Mouse (Mus musculus): ENCODE measurements around the gene Rpl10a.

The Rpl10a gene

GRCm38 (mm10) chr17:28331241-28332112 is 3.2 kb downstream of the Rpl10a start:
- peak; percentile 51 for DNase-seq (ENCODE audit: low read depth, low spot score)

- peak; percentile 38 for DNase-seq (ENCODE audit: low read depth, low spot score)
These were observed 4.0 kb downstream of the Rpl10a start for GRCm38 (mm10) chr17:28332113-28332914.

- DNase-seq (ENCODE audit: low read depth, low spot score), result no peak
These were observed 4.8 kb downstream of the Rpl10a start for GRCm38 (mm10) chr17:28332915-28333546.

GRCm38 (mm10) chr17:28335267-28335666 is 7.0 kb downstream of the Rpl10a start:
- no peak for DNase-seq (ENCODE audit: low read depth, low spot score)

GRCm38 (mm10) chr17:28337547-28337946 is 9.3 kb downstream of the Rpl10a start:
- DNase-seq (ENCODE audit: low read depth, low spot score), result no peak

- DNase-seq (ENCODE audit: low read depth, low spot score), result peak; percentile 50
These were observed 12.3 kb downstream of the Rpl10a start for GRCm38 (mm10) chr17:28340578-28340977.

- peak; percentile 71 for DNase-seq (ENCODE audit: low read depth, low spot score)
These were observed 12.8 kb downstream of the Rpl10a start for GRCm38 (mm10) chr17:28341091-28341490.

GRCm38 (mm10) chr17:28344050-28344607 is 15.9 kb downstream of the Rpl10a start:
- DNase-seq (ENCODE audit: low read depth, low spot score), result no peak

GRCm38 (mm10) chr17:28344670-28345069 is 16.4 kb downstream of the Rpl10a start:
- DNase-seq (ENCODE audit: low read depth, low spot score), result no peak

GRCm38 (mm10) chr17:28345271-28345721 is 17.0 kb downstream of the Rpl10a start:
- DNase-seq (ENCODE audit: low read depth, low spot score), result peak; percentile 66

- peak; percentile 48 for DNase-seq (ENCODE audit: low read depth, low spot score)
These were observed 17.6 kb downstream of the Rpl10a start for GRCm38 (mm10) chr17:28345882-28346281.

- no peak for DNase-seq (ENCODE audit: low read depth, low spot score)
These were observed 19.1 kb downstream of the Rpl10a start for GRCm38 (mm10) chr17:28347327-28347726.

- no peak for DNase-seq (ENCODE audit: low read depth, low spot score)
These were observed 19.9 kb downstream of the Rpl10a start for GRCm38 (mm10) chr17:28348211-28348610.

GRCm38 (mm10) chr17:28349264-28349880 is 21.1 kb downstream of the Rpl10a start:
- DNase-seq (ENCODE audit: low read depth, low spot score), result peak; percentile 50

- DNase-seq (ENCODE audit: low read depth, low spot score), result peak; percentile 43
These were observed 21.7 kb downstream of the Rpl10a start for GRCm38 (mm10) chr17:28349901-28350465.

GRCm38 (mm10) chr17:28350466-28351352 is 22.4 kb downstream of the Rpl10a start, which contains the start of gene Tead3:
TSS of gene Tead3 (minus strand) at chr17:28350817.
- peak; percentile 75 for DNase-seq (ENCODE audit: low read depth, low spot score)

- DNase-seq (ENCODE audit: low read depth, low spot score), result no peak
These were observed 23.2 kb downstream of the Rpl10a start for GRCm38 (mm10) chr17:28351353-28351890.

- DNase-seq (ENCODE audit: low read depth, low spot score), result no peak
These were observed 23.7 kb downstream of the Rpl10a start for GRCm38 (mm10) chr17:28352018-28352417.

- no peak for DNase-seq (ENCODE audit: low read depth, low spot score)
These were observed 27.6 kb downstream of the Rpl10a start for GRCm38 (mm10) chr17:28355871-28356270.

Measured in 3T3-L1 (cell line).